Mouse (Mus musculus) cortical plate, adult 2 months (tissue): ENCODE results near the gene Atp8a1.

ENCODE experiments used
- CTCF ChIP-seq: fragments of 200-500 bp; IDR thresholded peaks from 2 replicates; pipeline ENCODE4 v1.5.1; 2011; ENCODE audit warnings: mild to moderate bottlenecking, control low read depth, low read length; ENCODE audit not compliant: insufficient read depth; ENCODE audit errors: extremely low read depth
- POLR2A ChIP-seq: fragments of 200-500 bp; IDR thresholded peaks from 2 replicates; pipeline ENCODE4 v1.6.1; 2011; ENCODE audit warnings: mild to moderate bottlenecking, low read length, control low read depth; ENCODE audit not compliant: insufficient read depth; ENCODE audit errors: extremely low read depth

- TF ChIP-seq CTCF (no peak), POLR2A (no peak)
Measured at GRCm38 (mm10) chr5:67738133-67738532, 109.1 kb downstream of the Atp8a1 start.
